Comparison of ENCODE assay signal across 9 mouse cellular contexts in the genomic region with DNA sequence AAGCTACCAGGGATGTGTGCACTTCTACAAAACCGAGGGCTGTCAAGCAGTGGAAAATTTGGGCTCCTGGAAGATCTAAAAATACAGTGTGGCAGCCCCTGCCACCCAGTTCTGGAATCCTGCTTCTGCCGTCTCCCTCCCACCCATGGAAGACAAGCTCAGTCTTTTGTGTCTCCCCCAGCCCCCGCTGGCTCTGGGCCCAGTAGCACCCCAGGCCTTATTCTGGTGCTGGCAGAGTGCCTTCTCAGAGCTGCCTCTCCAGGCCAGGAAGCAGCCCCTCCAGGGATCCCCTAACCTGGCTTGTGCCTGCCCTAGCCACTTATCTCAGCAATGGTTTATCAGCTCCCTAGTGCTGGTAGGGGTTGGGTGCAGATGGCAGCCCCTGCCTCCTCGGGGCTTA. TPM values are rescaled to one million over a fixed set of nuclear protein-coding genes. Genes with fewer than 3 reads are reported as not detected.
DNase-seq lines count a peak whose midpoint lies in the region; ATAC-seq and TF ChIP-seq lines count a peak whose summit lies in the region.
"Had no signal": no experiment of that assay in that cellular context is flagged by ENCODE, and none has a peak within 500 bp of the region (broad histone marks: within the 10 kb centered on the region; RNA-seq: fewer than 3 reads in every experiment).

No protein-coding gene starts in this region.

- no peak overlapping the region for H3K9ac ChIP-seq in kidney, embryonic 14.5 days (ENCODE audit: low read depth, low read length)
- H3K9ac ChIP-seq in neural tube, embryonic 15.5 days (replicated peaks): 0 out of 2 replicates have a peak overlapping the region, but pooled peaks have one; percentile 10

- no peak for TF ChIP-seq CTCF in brain, embryonic 14.5 days (IDR thresholded peaks at IDR 0.05; ENCODE audit: borderline replicate concordance, extremely low read depth, insufficient read depth, insufficient read length)

- no peak overlapping the region for H3K4me2 ChIP-seq in kidney, embryonic 14.5 days (replicated peaks; ENCODE audit: low read depth, low read length)
- H3K4me2 ChIP-seq in neural tube, embryonic 15.5 days: no peak overlapping the region

- H3K27me3 ChIP-seq in kidney, embryonic 14.5 days (ENCODE audit: control insufficient read depth, insufficient read depth, low read length): no peaks in the 10 kb centered on the region; the same call in 1 of the 2 replicates
- peaks cover 9% of the 10 kb centered on the region; the same call in 1 of the 2 replicates for H3K27me3 ChIP-seq in neural tube, embryonic 15.5 days (replicated peaks)

- no peak overlapping the region for H3K4me3 ChIP-seq in kidney, embryonic 14.5 days (ENCODE audit: low read length)
- H3K4me3 ChIP-seq in neural tube, embryonic 15.5 days (replicated peaks): no peak overlapping the region

- no peak for ATAC-seq in kidney, embryonic 14.5 days (ENCODE audit: low FRiP score, low TSS enrichment)
- no peak for ATAC-seq in neural tube, embryonic 15.5 days (ENCODE audit: low FRiP score)

- no peaks in the 10 kb centered on the region for H3K36me3 ChIP-seq in kidney, embryonic 14.5 days (ENCODE audit: control insufficient read depth, insufficient read depth, low read length)
- no peaks in the 10 kb centered on the region for H3K36me3 ChIP-seq in neural tube, embryonic 15.5 days

- H3K4me1 ChIP-seq in kidney, embryonic 14.5 days (ENCODE audit: control insufficient read depth, insufficient read depth, low read length): peaks cover 17% of the 10 kb centered on the region
- H3K4me1 ChIP-seq in neural tube, embryonic 15.5 days: peaks cover 29% of the 10 kb centered on the region

- 58% methylated on average over 4 of the region's 4 CpGs for WGBS in kidney, embryonic 14.5 days
- WGBS in neural tube, embryonic 15.5 days: 41% methylated on average over 4 of the region's 4 CpGs

- DNase-seq in kidney, adult 11 months: no peak
- peak; percentile 69 for DNase-seq in brain, embryonic 14.5 days (ENCODE audit: low read depth)
- DNase-seq in frontal cortex, postnatal 14 days (ENCODE audit: low spot score in 2 of 2): peak; percentile 59
- no peak for DNase-seq in urinary bladder, postnatal 10 days (ENCODE audit: low spot score)
- DNase-seq in embryo, embryonic 10 days (ENCODE audit: low spot score): no peak
- no peak for DNase-seq in adrenal gland, postnatal 10 days
- DNase-seq: midbrain, embryonic 14.5 days had no signal

- TF ChIP-seq POLR2A in brain, embryonic 14.5 days (IDR thresholded peaks at IDR 0.05; ENCODE audit: borderline replicate concordance, extremely low read depth, insufficient read depth, insufficient read length, poor library complexity, severe bottlenecking): no peak

- H3K9me3 ChIP-seq in kidney, embryonic 14.5 days (ENCODE audit: control insufficient read depth, low read length): no peaks in the 10 kb centered on the region
- H3K9me3 ChIP-seq in neural tube, embryonic 15.5 days (replicated peaks): no peaks in the 10 kb centered on the region

- 0 out of 2 replicates have a peak overlapping the region, but pooled peaks have one; percentile 1 for H3K27ac ChIP-seq in kidney, embryonic 14.5 days (ENCODE audit: low read depth, low read length)
- H3K27ac ChIP-seq in neural tube, embryonic 15.5 days (replicated peaks): 0 out of 2 replicates have a peak overlapping the region, but pooled peaks have one; percentile 3

RNA-seq across cellular contexts. Expression of a gene that starts 6.4 kb away (rescaled TPM):
- polyA plus RNA-seq in kidney, embryonic 14.5 days (2014; fragmentation: Nextera tagmentation; extraction: Ambion mirVana): 4.7 and 5.8 TPM in 2 replicates
- polyA plus RNA-seq in brain, embryonic 14.5 days (2012; rRNA removed): 7.8 and 8.4 TPM in 2 replicates
- 1.7 and 2.5 TPM in 2 replicates for polyA plus RNA-seq in neural tube, embryonic 15.5 days (2015; fragmentation: Nextera tagmentation; extraction: Ambion mirVana)
- total RNA-seq in adrenal gland, postnatal 10 days (2021): 10 to 100 TPM; 21.7 to 25.4 TPM

RNA-seq across cellular contexts. Expression of a gene that starts 24.9 kb away (rescaled TPM):
- polyA plus RNA-seq in kidney, embryonic 14.5 days (2014; fragmentation: Nextera tagmentation; extraction: Ambion mirVana): 8.0 and 9.3 TPM in 2 replicates
- polyA plus RNA-seq in brain, embryonic 14.5 days (2012; rRNA removed): 2.3 and 4.4 TPM in 2 replicates
- 7.6 and 8.6 TPM in 2 replicates for polyA plus RNA-seq in neural tube, embryonic 15.5 days (2015; fragmentation: Nextera tagmentation; extraction: Ambion mirVana)
- total RNA-seq in adrenal gland, postnatal 10 days (2021): 10 to 100 TPM; 42.9 to 72.4 TPM

RNA-seq across cellular contexts. Expression of a gene that starts 49.5 kb away (rescaled TPM):
- polyA plus RNA-seq in kidney, embryonic 14.5 days (2014; fragmentation: Nextera tagmentation; extraction: Ambion mirVana): 314 and 362 TPM in 2 replicates
- 57.4 and 98.6 TPM in 2 replicates for polyA plus RNA-seq in brain, embryonic 14.5 days (2012; rRNA removed)
- polyA plus RNA-seq in neural tube, embryonic 15.5 days (2015; fragmentation: Nextera tagmentation; extraction: Ambion mirVana): 48.0 and 96.7 TPM in 2 replicates
- total RNA-seq in adrenal gland, postnatal 10 days (2021): 10 to 100 TPM; 35.9 to 46.7 TPM

Comparison
In these comparisons a context has a peak if more than half of its experiments do, and no peak if none do; other contexts are left out.
1. DNase-seq: peak in brain, embryonic 14.5 days (single experiment) and frontal cortex, postnatal 14 days (2 of 2); none in kidney, adult 11 months (single experiment), urinary bladder, postnatal 10 days (single experiment), embryo, embryonic 10 days (single experiment) and adrenal gland, postnatal 10 days (single experiment).